Mouse (Mus musculus): ENCODE measurements around the gene Otop2.

Otop2 gene

GRCm38 (mm10) chr11:115275954-115276353 is 31.0 kb upstream of the Otop2 start:
- in situ Hi-C loops (cut with MseI, MboI): no loop called here

- in situ Hi-C loops (cut with MseI, MboI): no loop called here
Measured at GRCm38 (mm10) chr11:115276780-115277603, 30.0 kb upstream of the Otop2 start, which contains the start of gene Fdxr. Gene Fdxr (minus strand): TSS chr11:115277050.

- in situ Hi-C loops (cut with MseI, MboI): no loop called here
Measured at GRCm38 (mm10) chr11:115277604-115277975, 29.4 kb upstream of the Otop2 start.

GRCm38 (mm10) chr11:115278176-115278575 is 28.8 kb upstream of the Otop2 start:
- in situ Hi-C loops (cut with MseI, MboI): no loop called here

- in situ Hi-C loops (cut with MseI, MboI): no loop called here
Measured at GRCm38 (mm10) chr11:115279726-115280125, 27.2 kb upstream of the Otop2 start.

GRCm38 (mm10) chr11:115282295-115282694 is 24.7 kb upstream of the Otop2 start:
- in situ Hi-C loops (cut with MseI, MboI): no loop called here

GRCm38 (mm10) chr11:115282723-115283485 is 24.1 kb upstream of the Otop2 start:
- in situ Hi-C loops (cut with MseI, MboI): no loop called here

GRCm38 (mm10) chr11:115283486-115283765 is 23.5 kb upstream of the Otop2 start:
- in situ Hi-C loops (cut with MseI, MboI): no loop called here

GRCm38 (mm10) chr11:115283891-115284620 is 22.9 kb upstream of the Otop2 start:
- in situ Hi-C loops (cut with MseI, MboI): no loop called here

GRCm38 (mm10) chr11:115285282-115285681 is 21.7 kb upstream of the Otop2 start:
- in situ Hi-C loops (cut with MseI, MboI): no loop called here

- in situ Hi-C loops (cut with MseI, MboI): no loop called here
Measured at GRCm38 (mm10) chr11:115286201-115286993, 20.6 kb upstream of the Otop2 start.

- in situ Hi-C loops (cut with MseI, MboI): no loop called here
Measured at GRCm38 (mm10) chr11:115287386-115287785, 19.6 kb upstream of the Otop2 start.

- in situ Hi-C loops (cut with MseI, MboI): no loop called here
Measured at GRCm38 (mm10) chr11:115288305-115288704, 18.7 kb upstream of the Otop2 start.

GRCm38 (mm10) chr11:115289885-115290284 is 17.1 kb upstream of the Otop2 start:
- in situ Hi-C loops (cut with MseI, MboI): no loop called here

GRCm38 (mm10) chr11:115290314-115290713 is 16.6 kb upstream of the Otop2 start:
- in situ Hi-C loops (cut with MseI, MboI): no loop called here

- in situ Hi-C loops (cut with MseI, MboI): no loop called here
Measured at GRCm38 (mm10) chr11:115290919-115291318, 16.0 kb upstream of the Otop2 start.

GRCm38 (mm10) chr11:115291503-115291902 is 15.5 kb upstream of the Otop2 start:
- in situ Hi-C loops (cut with MseI, MboI): no loop called here

- in situ Hi-C loops (cut with MseI, MboI): no loop called here
Measured at GRCm38 (mm10) chr11:115292631-115293375, 14.2 kb upstream of the Otop2 start.

- in situ Hi-C loops (cut with MseI, MboI): no loop called here
Measured at GRCm38 (mm10) chr11:115295939-115296338, 11.0 kb upstream of the Otop2 start.

- in situ Hi-C loops (cut with MseI, MboI): no loop called here
Measured at GRCm38 (mm10) chr11:115296471-115297210, 10.3 kb upstream of the Otop2 start.

Data from mouse trophoblast stem cell (cell line).